19 mouse cellular contexts compared by ENCODE assay signal in genomic region chr15:78992925-78993324, GRCm38 (mm10). TPM values are rescaled to one million over a fixed set of nuclear protein-coding genes. Genes with fewer than 3 reads are reported as not detected.
"Had no signal": no experiment of that assay in that cellular context is flagged by ENCODE, and none has a peak within 500 bp of the region (broad histone marks: within the 10 kb centered on the region; RNA-seq: fewer than 3 reads in every experiment).

No protein-coding gene starts in this region.

- DNase-seq: lung, adult 18-20 months; lung, embryonic 14.5 days; lung, postnatal 10 days; lung, postnatal 4 days; midbrain, embryonic 14.5 days; retina, postnatal 1 day; right cerebral cortex, adult 18-20 months; right cerebral cortex, postnatal 25 days; thymus, adult 2 months; thymus, postnatal 25 days had no signal

- H3K4me3 ChIP-seq: midbrain, embryonic 10.5 days; midbrain, embryonic 12.5 days; myocyte; neural tube, embryonic 13.5 days; neural tube, embryonic 15.5 days; stomach, embryonic 15.5 days had no signal

- H3K9me3 ChIP-seq: midbrain, embryonic 10.5 days; midbrain, embryonic 12.5 days; neural tube, embryonic 13.5 days; neural tube, embryonic 15.5 days; stomach, embryonic 15.5 days had no signal

- H3K9ac ChIP-seq: lung, embryonic 14.5 days; midbrain, embryonic 12.5 days; neural tube, embryonic 13.5 days; neural tube, embryonic 15.5 days; stomach, embryonic 15.5 days had no signal

- ATAC-seq: midbrain, embryonic 16.5 days had no signal

- H3K27ac ChIP-seq: midbrain, embryonic 10.5 days; midbrain, embryonic 12.5 days; neural tube, embryonic 13.5 days; neural tube, embryonic 15.5 days; stomach, embryonic 15.5 days; stomach, postnatal 0 days had no signal

- H3K4me1 ChIP-seq: stomach, embryonic 15.5 days had no signal

- H3K27me3 ChIP-seq: midbrain, embryonic 12.5 days; neural tube, embryonic 13.5 days; neural tube, embryonic 15.5 days; stomach, embryonic 15.5 days had no signal

RNA-seq across cellular contexts. Expression of gene Galr3, which starts 48.8 kb away (rescaled TPM):
- total RNA-seq: megakaryocyte, adult 5-6 weeks had no signal
